In genomic region chr7:143686676-143687075, GRCm38 (mm10) we compare ENCODE assay signal across 9 mouse cellular contexts. TPM values are rescaled to one million over a fixed set of nuclear protein-coding genes. Genes with fewer than 3 reads are reported as not detected.
DNase-seq lines count a peak whose midpoint lies in the region; ATAC-seq lines count a peak whose summit lies in the region.
"Not testable (repeated sequence)": the region's sequence is repeated elsewhere in the genome, so short reads cannot be mapped to it uniquely, and the experiment has no call there.
"Had no signal": no experiment of that assay in that cellular context is flagged by ENCODE, and none has a peak within 500 bp of the region (broad histone marks: within the 10 kb centered on the region; RNA-seq: fewer than 3 reads in every experiment).

No protein-coding gene starts in this region.

- not testable (repeated sequence) for H3K4me1 ChIP-seq in embryonic facial prominence, embryonic 11.5 days (ENCODE audit: control insufficient read depth, insufficient read depth, low read length); hindbrain, embryonic 13.5 days (replicated peaks)

- H3K79me2 ChIP-seq in macrophage (ENCODE audit: inconsistent target), result not testable (repeated sequence)

- H3K9me3 ChIP-seq in embryonic facial prominence, embryonic 11.5 days (replicated peaks; ENCODE audit: control insufficient read depth, low read length); hindbrain, embryonic 13.5 days: not testable (repeated sequence)

- not testable (repeated sequence) for H3K27ac ChIP-seq in embryonic facial prominence, embryonic 11.5 days (replicated peaks; ENCODE audit: low read depth, low read length); hindbrain, embryonic 13.5 days
- H3K27ac ChIP-seq in macrophage, result peak overlapping the region; percentile 58; the same call in 1 of the 2 replicates

- not testable (repeated sequence) for H3K36me3 ChIP-seq in embryonic facial prominence, embryonic 11.5 days (replicated peaks; ENCODE audit: control insufficient read depth, insufficient read depth, low read depth, low read length); macrophage (ENCODE audit: inconsistent target)
- H3K36me3 ChIP-seq in hindbrain, embryonic 13.5 days, result peaks cover 41% of the 10 kb centered on the region

- peak; percentile 31; the same call in 1 of the 2 replicates for ATAC-seq in embryonic facial prominence, embryonic 11.5 days (replicated peaks; ENCODE audit: insufficient number of reproducible peaks, low FRiP score, low TSS enrichment, low read depth)
- peak; percentile 4; the same call in 1 of the 2 replicates for ATAC-seq in granulocyte monocyte progenitor cell, adult 5-6 weeks (replicated peaks; ENCODE audit: poor library complexity, severe bottlenecking)
- 0 out of 2 replicates have a peak, but pooled peaks have one; percentile 13 for ATAC-seq in hindbrain, embryonic 13.5 days (ENCODE audit: low FRiP score)

- not testable (repeated sequence) for DNase-seq in embryonic facial prominence, embryonic 11.5 days (ENCODE audit: low spot score)
- DNase-seq in heart, adult 11 months, result peak; percentile 93
- peak; percentile 2 for DNase-seq in heart, postnatal 4 days
- DNase-seq in testis, postnatal 10 days (ENCODE audit: low spot score), result peak; percentile 44

- not testable (repeated sequence) for H3K9ac ChIP-seq in embryonic facial prominence, embryonic 11.5 days (replicated peaks; ENCODE audit: low read length); hindbrain, embryonic 13.5 days

- not testable (repeated sequence) for H3K27me3 ChIP-seq in embryonic facial prominence, embryonic 11.5 days (ENCODE audit: control insufficient read depth, insufficient read depth, low read length)
- H3K27me3 ChIP-seq in hindbrain, embryonic 13.5 days, result peaks cover 23% of the 10 kb centered on the region

- not testable (repeated sequence) for H3K4me2 ChIP-seq in embryonic facial prominence, embryonic 11.5 days (ENCODE audit: low read depth, low read length); hindbrain, embryonic 13.5 days

- 85% methylated on average over 3 of the region's 3 CpGs for WGBS in embryonic facial prominence, embryonic 11.5 days
- WGBS in hindbrain, embryonic 13.5 days, result 90% methylated on average over 3 of the region's 3 CpGs
- 38% methylated on average over 2 of the region's 3 CpGs for WGBS in macrophage (ENCODE audit: missing documents)

- H3K4me3 ChIP-seq in embryonic facial prominence, embryonic 11.5 days (ENCODE audit: low read depth, low read length); hindbrain, embryonic 13.5 days; macrophage (ENCODE audit: inconsistent target): not testable (repeated sequence)

RNA-seq across cellular contexts. Expression of gene Tnfrsf23, which starts 1.0 kb away (rescaled TPM):
- polyA plus RNA-seq in embryonic facial prominence, embryonic 11.5 days (2014; fragmentation: Nextera tagmentation; extraction: Ambion mirVana), result 0.43 and 0.59 TPM in 2 replicates
- total RNA-seq in granulocyte monocyte progenitor cell, adult 5-6 weeks (2014; fragmentation: Nextera tagmentation), result 1.2 and 2.8 TPM in 2 replicates
- 0.72 and 1.7 TPM in 2 replicates for total RNA-seq in granulocyte monocyte progenitor cell, adult 5-6 weeks (2017)
- total RNA-seq in heart, postnatal 4 days (2021), result 1 to 10 TPM; 3.4 to 3.6 TPM
- 0.76 and 1.2 TPM in 2 replicates for polyA plus RNA-seq in hindbrain, embryonic 13.5 days (2015; fragmentation: Nextera tagmentation; extraction: Ambion mirVana)
- total RNA-seq in macrophage (2018; cell fraction: chromatin; rRNA removed), result 10 to 100 TPM in 6 of 26 experiments, 1 to 10 TPM in 16, under 1 TPM in 4; 0.58 to 19.7 (median 4.6) TPM
- 10 to 100 TPM in 9 of 26 experiments, 1 to 10 TPM in 17; 3.5 to 15.1 (median 9.5) TPM for total RNA-seq in macrophage (2018; cell fraction: cytosol; rRNA removed)
- 10 to 100 TPM in 6 of 26 experiments, 1 to 10 TPM in 20; 2.0 to 22.6 (median 6.8) TPM for total RNA-seq in macrophage (2018; cell fraction: nucleus; rRNA removed)
- polyA plus RNA-seq in macrophage (2018), result 11.0 to 17.9 TPM (median 11.0 TPM) in 3 replicates
- total RNA-seq: MEL had no signal
- polyA plus RNA-seq: G1E had no signal

RNA-seq across cellular contexts. Expression of gene Tnfrsf22, which starts 37.2 kb away (rescaled TPM):
- polyA plus RNA-seq in embryonic facial prominence, embryonic 11.5 days (2014; fragmentation: Nextera tagmentation; extraction: Ambion mirVana), result 8.3 and 11.5 TPM in 2 replicates
- 6.1 and 9.0 TPM in 2 replicates for total RNA-seq in granulocyte monocyte progenitor cell, adult 5-6 weeks (2014; fragmentation: Nextera tagmentation)
- total RNA-seq in granulocyte monocyte progenitor cell, adult 5-6 weeks (2017), result 4.2 and 5.2 TPM in 2 replicates
- 1 to 10 TPM; 3.6 to 5.0 TPM for total RNA-seq in heart, postnatal 4 days (2021)
- polyA plus RNA-seq in hindbrain, embryonic 13.5 days (2015; fragmentation: Nextera tagmentation; extraction: Ambion mirVana), result 4.2 and 4.7 TPM in 2 replicates
- total RNA-seq in macrophage (2018; cell fraction: chromatin; rRNA removed), result 1 to 10 TPM in 14 of 26 experiments, under 1 TPM in 11, not detected in 1; 0.29 to 3.8 (median 1.3) TPM
- total RNA-seq in macrophage (2018; cell fraction: cytosol; rRNA removed), result 1 to 10 TPM; 1.5 to 4.4 (median 2.9) TPM
- total RNA-seq in macrophage (2018; cell fraction: nucleus; rRNA removed), result 10 to 100 TPM in 1 of 26 experiments, 1 to 10 TPM in 24, under 1 TPM in 1; 0.58 to 11.1 (median 2.1) TPM
- 2.7 to 8.5 TPM (median 3.7 TPM) in 3 replicates for polyA plus RNA-seq in macrophage (2018)
- polyA plus RNA-seq: G1E had no signal

RNA-seq across cellular contexts. Expression of gene Tnfrsf26, which starts 58.2 kb away (rescaled TPM):
- polyA plus RNA-seq in embryonic facial prominence, embryonic 11.5 days (2014; fragmentation: Nextera tagmentation; extraction: Ambion mirVana), result 0.07 and 0.08 TPM in 2 replicates
- 8.3 and 13.3 TPM in 2 replicates for total RNA-seq in granulocyte monocyte progenitor cell, adult 5-6 weeks (2014; fragmentation: Nextera tagmentation)
- 20.4 and 22.5 TPM in 2 replicates for total RNA-seq in granulocyte monocyte progenitor cell, adult 5-6 weeks (2017)
- 1 to 10 TPM; 1.0 to 1.4 TPM for total RNA-seq in heart, postnatal 4 days (2021)
- polyA plus RNA-seq in hindbrain, embryonic 13.5 days (2015; fragmentation: Nextera tagmentation; extraction: Ambion mirVana), result 0.28 and 0.36 TPM in 2 replicates
- total RNA-seq in macrophage (2018; cell fraction: chromatin; rRNA removed), result 10 to 100 TPM in 1 of 26 experiments, 1 to 10 TPM in 19, under 1 TPM in 6; 0.37 to 11.2 (median 1.9) TPM
- total RNA-seq in macrophage (2018; cell fraction: cytosol; rRNA removed), result 10 to 100 TPM in 4 of 26 experiments, 1 to 10 TPM in 22; 3.6 to 12.1 (median 6.2) TPM
- 10 to 100 TPM in 6 of 26 experiments, 1 to 10 TPM in 20; 2.5 to 20.0 (median 7.6) TPM for total RNA-seq in macrophage (2018; cell fraction: nucleus; rRNA removed)
- 5.9 to 10.7 TPM (median 10.6 TPM) in 3 replicates for polyA plus RNA-seq in macrophage (2018)
- polyA plus RNA-seq: G1E had no signal
